Mouse (Mus musculus) adrenal gland, postnatal 25 days (tissue): ENCODE data around the gene Btbd1. TPM values are rescaled to one million over a fixed set of nuclear protein-coding genes. Genes with fewer than 3 reads are reported as not detected.

ENCODE experiments used
- DNase-seq: peaks from one replicate; pipeline ENCODE4 v3.0.0; 2021; ENCODE audit warnings: mixed read lengths
- total RNA-seq: library from RNA; stranded (reverse); gene quantifications from 2 replicates; pipeline ENCODE4 v1.2.3, GENCODE M21; 2021

The Btbd1 gene
- total RNA-seq, 1 experiment from 2014 or later = 119 TPM

- DNase-seq = no peak
These were observed 51.5 kb downstream of the Btbd1 start for GRCm38 (mm10) chr7:81777667-81778218.

- DNase-seq = no peak
These were observed 53.9 kb downstream of the Btbd1 start for GRCm38 (mm10) chr7:81775325-81775724.

- peak; percentile 50 for DNase-seq
These were observed 56.3 kb downstream of the Btbd1 start for GRCm38 (mm10) chr7:81772786-81773539.

- DNase-seq = no peak
These were observed 66.0 kb downstream of the Btbd1 start for GRCm38 (mm10) chr7:81763110-81763845.

- DNase-seq = peak; percentile 87
These were observed 66.8 kb downstream of the Btbd1 start, which contains the start of gene Ramac for GRCm38 (mm10) chr7:81762180-81763109. TSS of gene Ramac (plus strand) at chr7:81762925.

GRCm38 (mm10) chr7:81747956-81748355 lies 81.3 kb downstream of the Btbd1 start:
- DNase-seq = no peak

- peak; percentile 52 for DNase-seq
These were observed 85.1 kb downstream of the Btbd1 start for GRCm38 (mm10) chr7:81744145-81744544.

Other genes with a start within 250 kb of the Btbd1 start
- 2.4 and 2.6 TPM in 2 replicates for gene Homer2, start 121.9 kb downstream of the Btbd1 start, total RNA-seq
- gene Ramac, start 66.5 kb downstream of the Btbd1 start, total RNA-seq = 46.5 and 55.8 TPM in 2 replicates
- 41.1 and 48.2 TPM in 2 replicates for gene 3110040N11Rik, start 40.0 kb downstream of the Btbd1 start, total RNA-seq
- gene Gm10160, start 26.4 kb upstream of the Btbd1 start, total RNA-seq = not detected in 2 replicates
- 11.6 and 12.4 TPM in 2 replicates for gene Tm6sf1, start 29.6 kb upstream of the Btbd1 start, total RNA-seq
- 12.4 and 14.2 TPM in 2 replicates for gene Hdgfl3, start 105.0 kb upstream of the Btbd1 start, total RNA-seq
- 0.33 and 0.43 TPM in 2 replicates for gene Bnc1, start 162.9 kb upstream of the Btbd1 start, total RNA-seq